Mouse (Mus musculus) forelimb bud, embryonic 11.5 days (tissue): ENCODE results near the gene Ralgapa2.
A peak's percentile ranks its signal among the peaks of the same experiment; 100 is the strongest.

Source experiments
- DNase-seq: peaks from one replicate; pipeline ENCODE4 v3.0.0-alpha.2; 2012; ENCODE audit warnings: low read depth, low spot score

The Ralgapa2 gene

GRCm38 (mm10) chr2:146511911-146512580, at the start of gene Ralgapa2:
TSS of gene Ralgapa2 (minus strand) at chr2:146512344.
- peak; percentile 99 for DNase-seq

GRCm38 (mm10) chr2:146561505-146561904, 49.4 kb upstream of the Ralgapa2 start:
- no peak for DNase-seq

GRCm38 (mm10) chr2:146560633-146561043, 48.5 kb upstream of the Ralgapa2 start:
- DNase-seq = no peak

- DNase-seq = no peak
These were observed 44.0 kb upstream of the Ralgapa2 start for GRCm38 (mm10) chr2:146556148-146556547.

GRCm38 (mm10) chr2:146555351-146555750, 43.2 kb upstream of the Ralgapa2 start:
- DNase-seq = no peak

- no peak for DNase-seq
These were observed 41.6 kb upstream of the Ralgapa2 start for GRCm38 (mm10) chr2:146553701-146554100.

GRCm38 (mm10) chr2:146551818-146552217, 39.7 kb upstream of the Ralgapa2 start:
- no peak for DNase-seq

- DNase-seq = no peak
These were observed 37.1 kb upstream of the Ralgapa2 start for GRCm38 (mm10) chr2:146549111-146549776.

GRCm38 (mm10) chr2:146544155-146544814, 32.1 kb upstream of the Ralgapa2 start:
- DNase-seq = no peak

- DNase-seq = no peak
These were observed 21.2 kb upstream of the Ralgapa2 start for GRCm38 (mm10) chr2:146533118-146533949.

- no peak for DNase-seq
These were observed 20.3 kb upstream of the Ralgapa2 start for GRCm38 (mm10) chr2:146532493-146532892.

- DNase-seq = no peak
These were observed 13.3 kb upstream of the Ralgapa2 start for GRCm38 (mm10) chr2:146525483-146525882.

GRCm38 (mm10) chr2:146524685-146525415, 12.7 kb upstream of the Ralgapa2 start:
- no peak for DNase-seq

- DNase-seq = no peak
These were observed 4.8 kb upstream of the Ralgapa2 start for GRCm38 (mm10) chr2:146516894-146517293.

GRCm38 (mm10) chr2:146515081-146515480, 2.9 kb upstream of the Ralgapa2 start:
- no peak for DNase-seq

GRCm38 (mm10) chr2:146512581-146512920, 407 bp upstream of the Ralgapa2 start:
- no peak for DNase-seq

- DNase-seq = peak; percentile 33
These were observed 711 bp downstream of the Ralgapa2 start for GRCm38 (mm10) chr2:146511401-146511865.

GRCm38 (mm10) chr2:146510780-146511179, 1.4 kb downstream of the Ralgapa2 start:
- no peak for DNase-seq

GRCm38 (mm10) chr2:146502578-146503311, 9.4 kb downstream of the Ralgapa2 start:
- peak; percentile 2 for DNase-seq

GRCm38 (mm10) chr2:146500067-146500466, 12.1 kb downstream of the Ralgapa2 start:
- DNase-seq = no peak
